Mouse (Mus musculus): ENCODE measurements at regions not wholly inside any gene's neighbourhood (a gene's known extent, or its start where the extent isn't known, plus 50 kb on each side); places are given as distances from the start of the nearest gene placed in this dataset.

DNA sequence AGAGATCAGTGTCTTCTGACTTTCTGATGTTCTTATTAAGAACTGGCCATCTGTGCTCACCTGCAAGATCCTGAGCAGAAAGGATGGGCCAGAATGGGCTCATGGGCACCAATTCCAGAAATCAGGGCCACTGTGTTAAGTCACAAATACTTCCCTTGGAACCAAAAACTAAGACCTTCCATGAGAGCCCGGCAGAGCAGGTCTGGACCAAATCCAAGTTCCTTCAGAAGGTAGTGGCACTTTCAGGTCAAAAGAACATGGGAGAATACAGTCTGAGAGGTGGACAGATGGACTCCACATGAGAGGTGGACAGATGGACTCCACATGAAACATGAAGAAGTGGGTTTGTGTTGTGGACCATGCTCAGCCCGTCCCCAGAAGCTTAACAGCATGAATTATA lies 180.4 kb downstream of the Abhd5 start:
- ATAC-seq (replicated peaks; ENCODE audit: low FRiP score, low TSS enrichment, low read depth) (no peak), DNase-seq (ENCODE audit: low spot score) (peak; percentile 42)
- Histone ChIP-seq H3K9ac (ENCODE audit: low read length) (no peak overlapping the region), H3K4me1 (replicated peaks; ENCODE audit: control insufficient read depth, insufficient read depth, low read length) (peaks cover 10% of the 10 kb centered on the region), H3K27me3 (replicated peaks; ENCODE audit: control insufficient read depth, insufficient read depth, low read length) (no peaks in the 10 kb centered on the region), H3K27ac (ENCODE audit: low read depth) (no peak overlapping the region), H3K4me2 (ENCODE audit: low read length) (no peak overlapping the region), H3K4me3 (ENCODE audit: low read depth, low read length) (no peak overlapping the region), H3K36me3 (ENCODE audit: control insufficient read depth, insufficient read depth, low read length) (no peaks in the 10 kb centered on the region), H3K9me3 (ENCODE audit: control insufficient read depth, low read length) (no peaks in the 10 kb centered on the region)
- 74% methylated on average over 2 of the region's 2 CpGs for WGBS

DNA sequence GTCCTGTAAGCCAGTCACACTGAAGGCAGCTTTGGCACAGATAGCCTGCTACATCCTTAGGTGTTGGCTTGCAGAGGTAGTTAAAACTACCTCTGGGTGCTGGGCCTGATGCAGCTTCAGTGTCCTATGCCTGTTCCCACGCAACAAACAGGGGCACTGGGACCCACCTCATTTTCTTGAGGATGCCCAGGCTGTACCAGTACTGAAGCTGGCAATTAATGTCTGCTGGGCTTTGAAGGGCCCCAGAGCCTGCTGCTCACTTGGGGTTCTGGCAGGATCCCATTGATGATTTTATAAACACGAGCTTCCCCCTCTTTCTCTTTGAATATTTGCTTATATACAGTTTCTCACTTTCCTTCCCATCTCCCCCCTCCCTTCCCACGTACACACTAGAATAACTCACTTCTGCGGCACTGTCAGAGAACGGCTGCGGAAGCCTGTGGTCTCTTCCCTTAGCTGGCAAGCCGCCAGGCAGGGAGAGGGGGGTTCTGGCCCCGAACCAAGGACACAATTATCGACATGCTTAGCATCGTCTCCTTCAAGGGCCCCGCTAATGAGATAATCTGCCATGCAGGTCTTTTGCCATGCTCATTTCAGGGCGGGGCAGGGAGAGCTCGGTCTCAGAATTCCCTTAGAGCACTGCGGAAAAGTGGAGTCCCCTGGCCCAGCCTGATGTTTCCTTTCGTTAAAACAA lies 182.9 kb downstream of the Abhd5 start:
- H3K36me3 ChIP-seq (ENCODE audit: control insufficient read depth, insufficient read depth, low read length): no peaks in the 10 kb centered on the region
- H3K4me2 ChIP-seq (ENCODE audit: low read length): 0 out of 2 replicates have a peak overlapping the region, but pooled peaks have one; percentile 18
- H3K9me3 ChIP-seq (ENCODE audit: control insufficient read depth, low read length): no peaks in the 10 kb centered on the region
- peak; percentile 66 for DNase-seq (ENCODE audit: low spot score)
- H3K27me3 ChIP-seq (replicated peaks; ENCODE audit: control insufficient read depth, insufficient read depth, low read length): no peaks in the 10 kb centered on the region
- ATAC-seq (replicated peaks; ENCODE audit: low FRiP score, low TSS enrichment, low read depth): no peak
- H3K4me3 ChIP-seq (ENCODE audit: low read depth, low read length): no peak overlapping the region
- H3K27ac ChIP-seq (ENCODE audit: low read depth): no peak overlapping the region
- H3K9ac ChIP-seq (ENCODE audit: low read length): no peak overlapping the region
- 29% methylated on average over 15 of the region's 15 CpGs for WGBS
- peaks cover 10% of the 10 kb centered on the region for H3K4me1 ChIP-seq (replicated peaks; ENCODE audit: control insufficient read depth, insufficient read depth, low read length)

DNA sequence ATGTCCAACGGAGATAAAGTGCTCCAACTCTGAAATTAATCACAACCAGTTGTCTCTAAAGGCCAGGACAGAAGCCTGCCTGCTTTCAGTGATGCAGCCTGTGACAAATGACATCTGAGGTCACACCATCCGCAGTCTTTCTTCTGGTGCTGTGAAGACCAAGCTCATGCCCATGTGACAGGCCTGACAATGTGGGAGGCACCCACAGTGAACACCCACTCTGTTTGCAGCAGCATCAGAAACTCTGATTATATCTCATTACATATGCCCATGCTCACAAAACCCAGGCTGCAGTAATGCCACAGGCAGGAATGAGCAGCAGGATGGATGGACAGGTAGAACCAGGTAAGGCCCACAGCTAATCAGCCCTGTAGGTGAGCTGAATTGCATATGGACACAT lies 183.6 kb downstream of the Abhd5 start:
- H3K4me2 ChIP-seq (ENCODE audit: low read length): no peak overlapping the region
- no peaks in the 10 kb centered on the region for H3K9me3 ChIP-seq (ENCODE audit: control insufficient read depth, low read length)
- H3K36me3 ChIP-seq (ENCODE audit: control insufficient read depth, insufficient read depth, low read length): no peaks in the 10 kb centered on the region
- ATAC-seq (replicated peaks; ENCODE audit: low FRiP score, low TSS enrichment, low read depth): no peak
- 56% methylated on average over 2 of the region's 2 CpGs for WGBS
- DNase-seq (ENCODE audit: low spot score): no peak
- H3K4me3 ChIP-seq (ENCODE audit: low read depth, low read length): no peak overlapping the region
- peaks cover 10% of the 10 kb centered on the region for H3K4me1 ChIP-seq (replicated peaks; ENCODE audit: control insufficient read depth, insufficient read depth, low read length)
- no peaks in the 10 kb centered on the region for H3K27me3 ChIP-seq (replicated peaks; ENCODE audit: control insufficient read depth, insufficient read depth, low read length)
- H3K27ac ChIP-seq (ENCODE audit: low read depth): no peak overlapping the region
- H3K9ac ChIP-seq (ENCODE audit: low read length): no peak overlapping the region

GRCm38 (mm10) chr9:122540091-122540490 lies 188.7 kb downstream of the Abhd5 start:
- H3K4me2 ChIP-seq (ENCODE audit: low read length): no peak overlapping the region
- H3K4me1 ChIP-seq (replicated peaks; ENCODE audit: control insufficient read depth, insufficient read depth, low read length): no peaks in the 10 kb centered on the region
- no peaks in the 10 kb centered on the region for H3K27me3 ChIP-seq (replicated peaks; ENCODE audit: control insufficient read depth, insufficient read depth, low read length)
- H3K36me3 ChIP-seq (ENCODE audit: control insufficient read depth, insufficient read depth, low read length): no peaks in the 10 kb centered on the region
- H3K9me3 ChIP-seq (ENCODE audit: control insufficient read depth, low read length): no peaks in the 10 kb centered on the region
- ATAC-seq (replicated peaks; ENCODE audit: low FRiP score, low TSS enrichment, low read depth) (no peak), DNase-seq (ENCODE audit: low spot score) (peak; percentile 70)
- H3K27ac ChIP-seq (ENCODE audit: low read depth): no peak overlapping the region
- WGBS: 22% methylated on average over 3 of the region's 3 CpGs
- H3K4me3 ChIP-seq (ENCODE audit: low read depth, low read length): no peak overlapping the region
- no peak overlapping the region for H3K9ac ChIP-seq (ENCODE audit: low read length)

DNA sequence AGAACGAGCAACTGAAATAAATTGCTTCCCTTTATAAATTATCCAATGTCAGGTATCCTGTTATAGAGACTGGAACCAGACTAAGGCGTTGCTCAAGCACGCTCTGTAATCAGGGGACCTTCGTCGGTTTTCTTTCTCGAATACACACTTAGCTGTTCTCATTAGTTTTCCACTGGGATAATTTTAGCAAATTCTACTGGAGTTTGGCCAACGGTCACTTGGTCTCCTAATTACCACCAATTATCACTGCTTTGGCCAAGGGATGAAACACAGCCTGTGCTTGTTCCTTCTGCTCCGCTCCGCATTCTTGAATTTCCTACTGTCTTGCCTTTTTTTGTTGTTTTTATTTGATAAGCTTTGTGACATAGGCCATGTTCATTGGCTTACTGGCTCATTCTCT lies 191.1 kb upstream of the Topaz1 start:
- no peak overlapping the region for H3K27ac ChIP-seq (ENCODE audit: low read depth)
- no peak for ATAC-seq (replicated peaks; ENCODE audit: low FRiP score, low TSS enrichment, low read depth)
- no peaks in the 10 kb centered on the region for H3K9me3 ChIP-seq (ENCODE audit: control insufficient read depth, low read length)
- DNase-seq (ENCODE audit: low spot score): no peak
- H3K27me3 ChIP-seq (replicated peaks; ENCODE audit: control insufficient read depth, insufficient read depth, low read length): no peaks in the 10 kb centered on the region
- H3K4me3 ChIP-seq (ENCODE audit: low read depth, low read length): no peak overlapping the region
- H3K4me1 ChIP-seq (replicated peaks; ENCODE audit: control insufficient read depth, insufficient read depth, low read length): no peaks in the 10 kb centered on the region
- 81% methylated on average over 9 of the region's 9 CpGs for WGBS
- H3K36me3 ChIP-seq (ENCODE audit: control insufficient read depth, insufficient read depth, low read length): no peaks in the 10 kb centered on the region
- no peak overlapping the region for H3K9ac ChIP-seq (ENCODE audit: low read length)
- H3K4me2 ChIP-seq (ENCODE audit: low read length): no peak overlapping the region

DNA sequence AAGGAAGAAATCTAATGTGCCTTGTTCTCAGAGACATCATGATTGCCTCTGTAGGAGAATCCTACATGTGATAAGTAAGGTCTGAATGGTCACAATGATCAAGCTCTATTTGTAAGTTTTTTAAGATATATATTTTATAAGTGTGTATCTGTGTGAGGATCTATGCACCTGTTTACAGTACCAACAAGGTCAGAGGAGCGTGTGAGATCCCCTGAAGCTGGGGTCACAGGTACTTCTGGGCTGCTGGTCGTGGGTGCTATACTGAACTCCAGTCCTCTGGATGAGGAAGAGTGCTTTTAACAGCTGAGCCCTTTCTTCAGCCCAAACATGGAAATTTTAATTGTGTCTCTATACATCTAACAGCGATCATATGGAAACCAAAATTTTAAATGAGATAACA lies 181.1 kb upstream of the Topaz1 start:
- 77% methylated on average over 3 of the region's 3 CpGs for WGBS
- DNase-seq (ENCODE audit: low spot score) (no peak), ATAC-seq (replicated peaks; ENCODE audit: low FRiP score, low TSS enrichment, low read depth) (no peak)
- Histone ChIP-seq H3K27ac (ENCODE audit: low read depth) (no peak overlapping the region), H3K9ac (ENCODE audit: low read length) (no peak overlapping the region), H3K4me2 (ENCODE audit: low read length) (no peak overlapping the region), H3K36me3 (ENCODE audit: control insufficient read depth, insufficient read depth, low read length) (no peaks in the 10 kb centered on the region), H3K27me3 (replicated peaks; ENCODE audit: control insufficient read depth, insufficient read depth, low read length) (peaks cover 52% of the 10 kb centered on the region), H3K4me3 (ENCODE audit: low read depth, low read length) (no peak overlapping the region), H3K9me3 (ENCODE audit: control insufficient read depth, low read length) (no peaks in the 10 kb centered on the region), H3K4me1 (replicated peaks; ENCODE audit: control insufficient read depth, insufficient read depth, low read length) (peaks cover 8% of the 10 kb centered on the region; the same call in 1 of the 2 replicates)

DNA sequence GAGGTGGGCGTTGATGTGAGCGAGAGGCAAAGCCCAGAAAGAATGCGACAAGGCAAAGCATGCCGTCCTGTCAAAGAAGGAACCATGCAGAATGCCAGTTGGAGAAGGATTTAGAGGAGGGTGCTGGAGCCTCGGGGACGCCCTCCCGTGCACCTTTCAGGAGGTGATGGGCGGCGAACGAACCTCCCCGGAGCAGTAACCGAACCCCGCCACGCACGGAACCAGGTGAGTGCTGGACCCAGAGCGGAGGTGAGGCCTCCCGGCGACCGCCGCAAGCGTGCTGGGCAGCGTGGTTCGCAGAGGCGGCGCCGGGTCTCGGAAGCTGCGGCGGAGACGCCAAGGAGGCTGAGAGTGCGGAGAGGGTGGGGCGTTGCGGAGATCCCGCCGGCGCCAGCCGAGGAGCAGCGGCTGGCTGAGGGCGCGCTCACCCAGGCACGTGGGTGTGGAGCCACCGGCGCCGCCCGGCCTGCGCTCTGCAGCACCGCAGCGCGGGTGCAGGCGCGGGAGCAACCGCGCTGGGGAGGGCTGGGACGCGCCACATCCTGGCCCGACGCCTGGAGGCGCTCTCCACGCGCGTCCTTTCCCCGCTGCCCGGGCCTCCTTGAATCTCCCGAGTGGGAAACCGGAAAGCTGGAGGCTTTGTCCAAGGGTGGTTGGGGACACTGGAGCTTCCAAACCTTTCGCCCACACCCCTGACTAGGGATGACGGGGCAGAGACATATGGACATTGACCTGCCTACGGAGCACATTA lies 178.3 kb upstream of the Topaz1 start:
- ATAC-seq (replicated peaks; ENCODE audit: low FRiP score, low TSS enrichment, low read depth) (no peak; the same call in 1 of the 2 replicates), DNase-seq (ENCODE audit: low spot score) (peak; percentile 63)
- Histone ChIP-seq H3K36me3 (ENCODE audit: control insufficient read depth, insufficient read depth, low read length) (no peaks in the 10 kb centered on the region), H3K9ac (ENCODE audit: low read length) (peak overlapping the region; percentile 13; the same call in 1 of the 2 replicates), H3K4me3 (ENCODE audit: low read depth, low read length) (peak overlapping the region; percentile 37), H3K9me3 (ENCODE audit: control insufficient read depth, low read length) (no peaks in the 10 kb centered on the region), H3K27ac (ENCODE audit: low read depth) (no peak overlapping the region), H3K4me1 (replicated peaks; ENCODE audit: control insufficient read depth, insufficient read depth, low read length) (peaks cover 11% of the 10 kb centered on the region; the same call in 1 of the 2 replicates), H3K27me3 (replicated peaks; ENCODE audit: control insufficient read depth, insufficient read depth, low read length) (peaks cover 79% of the 10 kb centered on the region), H3K4me2 (ENCODE audit: low read length) (peak overlapping the region; percentile 68)
- WGBS: under 1% methylated on average over 53 of the region's 68 CpGs

DNA sequence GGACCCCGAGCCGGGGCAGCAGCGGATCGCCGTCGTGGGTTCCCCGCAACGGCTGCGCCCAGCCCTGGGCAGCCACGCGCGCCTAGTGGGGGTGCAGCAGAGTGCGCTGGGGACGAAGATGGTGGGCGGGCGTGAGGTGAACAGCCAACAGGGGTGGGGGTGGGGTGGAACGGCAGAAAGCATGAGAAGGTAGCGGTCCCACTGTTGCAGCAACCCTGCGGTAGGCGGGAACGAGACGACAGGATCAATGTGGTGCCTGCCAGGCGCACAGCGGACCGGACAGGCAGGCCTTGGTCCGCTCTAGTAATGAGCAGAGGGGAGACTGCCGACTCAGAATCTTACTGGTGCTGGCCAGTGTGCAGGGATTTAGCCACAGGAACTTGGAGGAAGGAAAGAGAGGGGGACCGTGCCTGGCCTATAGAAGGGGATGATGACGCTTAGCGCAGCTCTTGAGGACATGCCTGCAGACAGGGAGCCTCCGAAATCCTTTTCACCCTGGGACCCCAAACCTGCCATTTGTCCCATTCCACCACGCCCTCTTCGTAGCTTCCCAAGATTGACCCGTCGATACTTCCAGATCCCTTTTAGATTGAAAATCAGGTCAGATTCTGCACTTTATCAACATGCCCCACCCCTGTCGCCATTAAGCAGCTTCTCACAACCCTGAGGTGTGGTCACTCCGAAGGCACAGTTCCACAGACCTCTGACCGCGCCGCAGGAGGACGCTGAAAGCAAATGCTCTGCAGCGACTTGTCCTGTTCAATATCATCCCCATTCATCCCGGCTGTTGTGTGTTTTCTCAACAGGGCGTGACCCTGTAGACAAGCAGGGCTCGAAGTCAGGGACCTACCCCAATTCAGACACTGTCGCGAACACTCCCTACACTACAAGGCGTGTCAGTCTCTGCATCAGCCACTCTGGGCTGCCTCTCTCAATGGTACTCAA lies 177.4 kb upstream of the Topaz1 start:
- DNase-seq (ENCODE audit: low spot score) (peak; percentile 66), ATAC-seq (replicated peaks; ENCODE audit: low FRiP score, low TSS enrichment, low read depth) (no peak)
- Histone ChIP-seq H3K27me3 (replicated peaks; ENCODE audit: control insufficient read depth, insufficient read depth, low read length) (peaks cover 87% of the 10 kb centered on the region), H3K9me3 (ENCODE audit: control insufficient read depth, low read length) (no peaks in the 10 kb centered on the region), H3K4me3 (ENCODE audit: low read depth, low read length) (peak overlapping the region; percentile 37), H3K9ac (ENCODE audit: low read length) (no peak overlapping the region), H3K4me1 (replicated peaks; ENCODE audit: control insufficient read depth, insufficient read depth, low read length) (peaks cover 11% of the 10 kb centered on the region; the same call in 1 of the 2 replicates), H3K27ac (ENCODE audit: low read depth) (no peak overlapping the region), H3K36me3 (ENCODE audit: control insufficient read depth, insufficient read depth, low read length) (no peaks in the 10 kb centered on the region), H3K4me2 (ENCODE audit: low read length) (peak overlapping the region; percentile 68)
- WGBS: 1% methylated on average over 48 of the region's 48 CpGs

Data from intestine, embryonic 14.5 days (tissue).